Mouse (Mus musculus) limb, embryonic 10.5 days (tissue): ENCODE measurements at regions not wholly inside any gene's neighbourhood (a gene's known extent, or its start where the extent isn't known, plus 50 kb on each side); places are given as distances from the start of the nearest gene placed in this dataset.
"Not testable (repeated sequence)": the region's sequence is repeated elsewhere in the genome, so short reads cannot be mapped to it uniquely, and the experiment has no call there.

Source experiments
- DNase-seq: peaks from one replicate; pipeline ENCODE4 v3.0.0-alpha.2; 2017; ENCODE audit warnings: low spot score
- H3K27ac ChIP-seq: fragments of 300-500 bp; sonication (generic); 2 replicates; pipeline ENCODE4 v1.5.1; 2016; ENCODE audit warnings: mild to moderate bottlenecking
- H3K27me3 ChIP-seq: fragments of 300-500 bp; sonication (generic); 2 replicates; pipeline ENCODE4 v1.6.1; 2016; ENCODE audit warnings: low read depth, mild to moderate bottlenecking; ENCODE audit not compliant: poor library complexity, severe bottlenecking
- H3K36me3 ChIP-seq: fragments of 300-500 bp; sonication (generic); 2 replicates; pipeline ENCODE4 v1.6.1; 2016; ENCODE audit warnings: mild to moderate bottlenecking, moderate library complexity
- H3K4me1 ChIP-seq: fragments of 300-500 bp; sonication (generic); 2 replicates; pipeline ENCODE4 v1.6.1; 2016
- H3K4me3 ChIP-seq: fragments of 300-500 bp; sonication (generic); 2 replicates; pipeline ENCODE4 v1.5.1; 2016; ENCODE audit warnings: mild to moderate bottlenecking, moderate library complexity
- H3K9me3 ChIP-seq: fragments of 300-500 bp; sonication (generic); replicated peaks from 2 replicates; pipeline ENCODE4 v1.6.1; 2016; ENCODE audit warnings: mild to moderate bottlenecking
- WGBS: fragments of 180-500 bp; shearing (Covaris S2); methylation state at CpG from one replicate; pipeline ENCODE4 v1.1.7; 2016; 5-methylcytosine and 5-hydroxymethylcytosine counted together

DNA sequence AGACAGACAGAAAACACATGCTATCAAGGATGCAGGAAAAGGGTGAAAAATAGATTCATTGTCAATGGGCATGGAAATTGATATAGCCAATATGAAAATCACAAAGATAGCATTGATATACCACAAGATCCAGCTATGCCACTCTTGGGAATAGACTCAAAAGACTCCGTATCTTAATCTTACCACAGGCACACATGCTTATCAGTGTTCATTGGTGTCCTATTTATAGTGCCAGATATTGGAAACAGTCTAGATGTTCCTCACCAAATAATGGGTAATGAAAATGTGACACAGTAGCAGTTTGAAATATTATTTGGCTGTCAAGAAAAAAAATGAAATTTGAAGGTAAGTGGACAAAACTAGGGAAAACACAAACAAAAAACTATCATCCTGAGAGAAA is 135.0 kb upstream of the Tet2 start:
- 95% methylated on average over 1 of the region's 1 CpGs for WGBS
- H3K9me3 ChIP-seq, result no peaks in the 10 kb centered on the region
- no peak overlapping the region for H3K4me3 ChIP-seq
- H3K27me3 ChIP-seq, result no peaks in the 10 kb centered on the region
- DNase-seq, result no peak
- no peaks in the 10 kb centered on the region for H3K4me1 ChIP-seq
- no peak overlapping the region for H3K27ac ChIP-seq
- no peaks in the 10 kb centered on the region for H3K36me3 ChIP-seq

DNA sequence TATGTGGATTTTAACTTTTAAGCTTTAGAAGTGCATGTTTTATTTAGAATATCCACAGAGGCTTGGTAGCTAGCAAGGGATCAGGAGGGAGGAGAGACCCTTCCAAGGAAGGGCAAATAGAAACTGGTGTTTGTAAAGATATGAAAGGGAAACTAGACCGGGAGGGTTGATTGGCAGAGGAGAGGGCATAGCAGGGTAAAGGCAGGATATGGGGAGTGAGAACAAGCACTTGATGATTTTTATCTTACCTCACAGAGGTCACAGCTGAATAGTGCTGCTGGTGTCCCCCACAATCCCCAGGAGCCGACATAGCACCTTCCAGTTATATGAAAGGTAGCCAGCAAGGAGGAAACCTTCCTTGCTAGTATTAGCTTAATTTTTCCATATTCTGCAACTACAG is 135.4 kb upstream of the Tet2 start:
- Histone ChIP-seq H3K9me3 (no peaks in the 10 kb centered on the region), H3K27ac (no peak overlapping the region), H3K4me3 (no peak overlapping the region), H3K27me3 (no peaks in the 10 kb centered on the region), H3K36me3 (no peaks in the 10 kb centered on the region), H3K4me1 (no peaks in the 10 kb centered on the region)
- DNase-seq, result no peak
- 83% methylated on average over 2 of the region's 2 CpGs for WGBS

DNA sequence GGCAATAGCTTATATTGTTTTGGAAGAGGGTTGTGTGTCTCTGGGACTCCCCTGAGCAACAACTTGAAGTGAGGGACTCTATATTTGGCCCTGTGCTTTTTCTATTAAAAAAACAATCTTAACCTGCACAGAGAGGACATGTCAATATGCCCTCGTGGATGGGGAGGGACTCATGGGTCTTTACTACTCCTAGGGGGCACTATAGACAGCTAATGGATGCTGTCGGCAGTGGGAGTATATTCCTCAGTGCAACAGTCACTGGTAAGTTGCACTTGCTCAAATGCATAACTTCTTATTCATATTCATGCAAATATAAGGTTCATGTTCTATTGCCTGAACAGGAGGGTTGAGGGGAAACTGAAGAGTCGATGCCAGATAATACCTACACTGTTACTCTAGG is 135.9 kb upstream of the Tet2 start:
- WGBS, result 81% methylated on average over 3 of the region's 3 CpGs
- DNase-seq, result no peak
- H3K27ac ChIP-seq, result no peak overlapping the region

DNA sequence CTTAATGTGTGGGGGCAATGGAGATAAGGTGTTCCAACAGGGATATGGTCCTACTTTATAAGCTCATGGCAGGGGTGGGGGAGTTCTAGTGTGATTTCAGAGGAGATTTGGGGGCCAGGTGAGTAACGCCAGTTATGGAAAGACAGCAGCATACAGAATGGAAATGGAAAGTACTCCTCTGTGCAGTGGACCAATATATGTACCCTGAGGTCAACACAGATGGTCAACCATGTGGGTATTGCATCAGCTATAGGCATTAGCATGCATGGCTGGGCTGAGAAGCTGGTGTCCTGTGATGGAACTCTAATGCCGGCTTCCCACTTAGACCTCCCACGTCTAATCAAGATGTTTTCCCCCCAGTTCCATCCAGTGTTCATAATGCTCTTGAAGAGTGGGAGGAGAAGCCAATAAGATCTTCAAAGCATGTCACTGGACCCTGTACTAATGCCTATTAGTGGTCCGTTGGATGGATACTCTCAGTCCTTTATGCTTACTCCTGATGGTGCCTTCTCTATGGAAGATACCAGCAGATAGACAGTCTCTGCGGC is 139.3 kb upstream of the Tet2 start:
- Histone ChIP-seq H3K36me3 (no peaks in the 10 kb centered on the region), H3K4me3 (no peak overlapping the region), H3K9me3 (no peaks in the 10 kb centered on the region), H3K27ac (no peak overlapping the region), H3K27me3 (no peaks in the 10 kb centered on the region), H3K4me1 (no peaks in the 10 kb centered on the region)
- no peak for DNase-seq
- 90% methylated on average over 5 of the region's 5 CpGs for WGBS

More for the DNA sequence above, 135.9 kb upstream of the Tet2 start:
- H3K4me3 ChIP-seq, result no peak overlapping the region
- H3K36me3 ChIP-seq, result no peaks in the 10 kb centered on the region
- no peaks in the 10 kb centered on the region for H3K4me1 ChIP-seq
- no peaks in the 10 kb centered on the region for H3K27me3 ChIP-seq
- no peaks in the 10 kb centered on the region for H3K9me3 ChIP-seq

DNA sequence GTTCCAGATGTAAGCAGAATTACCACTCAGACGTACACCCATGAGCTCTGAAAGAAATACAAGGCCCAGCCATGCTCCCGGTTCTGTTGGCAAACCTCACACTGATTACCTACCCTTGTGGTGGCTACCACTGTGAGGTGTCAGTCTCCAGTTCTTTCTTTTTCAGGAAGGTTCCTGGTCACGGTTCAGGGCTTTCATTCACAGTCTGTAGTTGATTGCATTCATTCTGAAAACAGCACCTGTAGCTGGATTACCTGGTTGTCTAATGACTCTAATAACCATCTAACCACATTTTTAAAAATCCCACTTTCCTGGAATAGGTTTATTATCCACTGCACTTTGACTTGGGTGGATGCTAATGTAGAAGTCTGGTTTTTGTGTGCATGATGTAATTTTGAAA is 139.8 kb upstream of the Tet2 start:
- H3K27me3 ChIP-seq, result no peaks in the 10 kb centered on the region
- DNase-seq, result no peak
- no peaks in the 10 kb centered on the region for H3K9me3 ChIP-seq
- no peak overlapping the region for H3K4me3 ChIP-seq
- H3K4me1 ChIP-seq, result no peaks in the 10 kb centered on the region
- H3K36me3 ChIP-seq, result no peaks in the 10 kb centered on the region
- H3K27ac ChIP-seq, result no peak overlapping the region
- WGBS, result 84% methylated on average over 3 of the region's 3 CpGs

DNA sequence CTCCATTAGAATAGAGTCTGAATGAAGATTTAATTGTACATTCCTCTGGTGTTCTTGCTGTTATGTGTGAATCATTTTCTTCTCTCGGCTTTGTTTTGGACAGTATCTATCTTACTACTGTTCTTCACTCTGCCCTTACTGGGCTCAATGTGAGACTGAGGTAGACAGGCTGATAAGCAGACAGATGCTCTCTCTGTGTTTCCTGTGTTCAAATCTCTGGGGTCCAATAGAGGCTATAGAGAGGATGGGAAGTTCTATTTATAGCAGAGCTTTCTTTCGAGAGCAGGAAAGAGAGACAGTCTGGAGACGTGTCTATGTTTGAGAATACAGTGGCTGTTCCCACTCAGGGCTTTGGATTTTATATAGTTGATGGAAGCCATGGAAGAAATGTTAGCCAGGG is 140.5 kb upstream of the Tet2 start:
- Histone ChIP-seq H3K36me3 (no peaks in the 10 kb centered on the region), H3K27me3 (no peaks in the 10 kb centered on the region), H3K4me1 (no peaks in the 10 kb centered on the region), H3K27ac (no peak overlapping the region), H3K4me3 (no peak overlapping the region), H3K9me3 (no peaks in the 10 kb centered on the region)
- 84% methylated on average over 3 of the region's 3 CpGs for WGBS
- DNase-seq, result no peak

DNA sequence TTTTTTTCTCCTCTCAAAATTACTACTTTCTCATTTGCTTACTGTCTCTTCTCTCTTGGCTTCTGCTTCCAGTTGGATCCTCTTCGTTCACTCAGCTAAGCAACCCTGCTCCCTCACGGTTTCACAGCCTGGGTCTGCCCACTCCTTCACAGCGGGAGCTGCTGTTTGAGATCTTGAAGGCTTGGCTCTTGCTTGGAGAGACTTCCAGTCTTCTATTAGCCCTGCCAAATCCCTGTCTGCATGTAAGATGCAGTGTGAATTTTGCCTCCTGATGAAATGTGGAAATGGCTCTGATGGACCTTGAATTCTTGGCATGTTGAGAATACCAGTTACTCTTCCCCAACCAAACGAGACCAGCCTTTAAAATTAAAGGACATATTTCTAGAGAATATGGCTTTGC is 149.1 kb upstream of the Tet2 start:
- DNase-seq, result no peak
- Histone ChIP-seq H3K4me3 (no peak overlapping the region), H3K9me3 (no peaks in the 10 kb centered on the region), H3K4me1 (no peaks in the 10 kb centered on the region), H3K27me3 (no peaks in the 10 kb centered on the region), H3K36me3 (no peaks in the 10 kb centered on the region), H3K27ac (no peak overlapping the region)
- WGBS, result 49% methylated on average over 4 of the region's 4 CpGs

DNA sequence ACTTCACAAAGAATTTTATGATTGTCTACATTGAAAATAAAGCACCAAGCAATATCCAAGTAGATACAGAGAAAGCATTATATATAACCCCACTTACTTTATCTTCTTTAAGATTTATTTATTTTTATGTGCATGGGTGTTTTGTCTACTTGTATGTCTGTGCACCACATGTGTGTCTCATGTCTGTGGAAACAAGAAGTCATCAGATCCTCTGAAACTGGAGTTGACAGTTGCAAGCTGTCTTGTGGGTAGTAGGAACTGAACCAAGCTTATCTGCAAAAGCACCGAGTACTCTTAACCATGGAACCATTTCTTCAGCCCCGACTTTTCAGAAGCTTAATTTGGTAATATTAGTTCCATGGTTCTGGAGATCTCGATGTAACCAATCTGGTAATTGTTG is 151.2 kb upstream of the Tet2 start:
- no peak overlapping the region for H3K27ac ChIP-seq
- H3K4me3 ChIP-seq, result no peak overlapping the region
- H3K9me3 ChIP-seq, result no peaks in the 10 kb centered on the region
- DNase-seq, result no peak
- H3K4me1 ChIP-seq, result no peaks in the 10 kb centered on the region
- H3K36me3 ChIP-seq, result no peaks in the 10 kb centered on the region
- 94% methylated on average over 3 of the region's 3 CpGs for WGBS
- no peaks in the 10 kb centered on the region for H3K27me3 ChIP-seq

DNA sequence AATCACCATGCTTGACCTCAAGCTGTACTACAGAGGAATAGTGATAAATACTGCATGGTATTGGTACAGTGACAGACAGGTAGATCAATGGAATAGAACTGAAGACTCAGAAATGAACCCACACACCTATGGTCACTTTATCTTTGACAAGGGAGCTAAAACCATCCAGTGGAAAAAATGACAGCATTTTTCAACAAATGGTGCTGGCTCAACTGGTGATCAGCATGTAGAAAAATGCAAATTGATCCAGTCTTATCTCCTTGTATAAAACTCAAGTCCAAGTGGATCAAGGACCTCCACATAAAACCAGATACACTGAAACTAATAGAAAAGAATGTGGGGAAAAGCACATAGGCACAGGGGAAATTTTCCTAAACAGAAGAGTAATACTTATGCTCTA is 159.9 kb upstream of the Tet2 start:
- H3K4me3 ChIP-seq, H3K27ac ChIP-seq, DNase-seq, H3K36me3 ChIP-seq, H3K27me3 ChIP-seq, H3K4me1 ChIP-seq, H3K9me3 ChIP-seq: not testable (repeated sequence)

DNA sequence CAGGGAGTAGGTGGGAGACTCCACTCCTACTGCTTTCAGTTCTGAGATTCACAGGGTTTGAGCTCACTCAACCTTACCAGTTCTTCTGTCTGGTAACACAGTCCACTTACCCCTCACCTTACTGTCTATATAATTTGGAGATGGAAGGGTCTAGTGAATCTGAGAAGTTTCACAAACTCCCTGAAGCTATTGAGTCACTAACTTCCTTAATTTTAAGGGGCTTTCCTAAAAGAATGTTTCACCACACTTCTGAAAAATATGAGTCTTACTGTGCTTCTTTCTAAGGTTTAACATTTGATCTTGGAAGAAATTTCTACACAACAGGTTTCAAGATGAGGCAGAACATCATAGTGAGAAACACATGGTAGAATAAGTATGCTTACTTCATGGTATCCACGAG is 166.6 kb upstream of the Tet2 start:
- H3K4me1 ChIP-seq, result no peaks in the 10 kb centered on the region
- no peaks in the 10 kb centered on the region for H3K27me3 ChIP-seq
- DNase-seq, result no peak
- no peak overlapping the region for H3K27ac ChIP-seq
- H3K9me3 ChIP-seq, result no peaks in the 10 kb centered on the region
- H3K36me3 ChIP-seq, result no peaks in the 10 kb centered on the region
- no peak overlapping the region for H3K4me3 ChIP-seq
- WGBS, result 74% methylated on average over 1 of the region's 1 CpGs

DNA sequence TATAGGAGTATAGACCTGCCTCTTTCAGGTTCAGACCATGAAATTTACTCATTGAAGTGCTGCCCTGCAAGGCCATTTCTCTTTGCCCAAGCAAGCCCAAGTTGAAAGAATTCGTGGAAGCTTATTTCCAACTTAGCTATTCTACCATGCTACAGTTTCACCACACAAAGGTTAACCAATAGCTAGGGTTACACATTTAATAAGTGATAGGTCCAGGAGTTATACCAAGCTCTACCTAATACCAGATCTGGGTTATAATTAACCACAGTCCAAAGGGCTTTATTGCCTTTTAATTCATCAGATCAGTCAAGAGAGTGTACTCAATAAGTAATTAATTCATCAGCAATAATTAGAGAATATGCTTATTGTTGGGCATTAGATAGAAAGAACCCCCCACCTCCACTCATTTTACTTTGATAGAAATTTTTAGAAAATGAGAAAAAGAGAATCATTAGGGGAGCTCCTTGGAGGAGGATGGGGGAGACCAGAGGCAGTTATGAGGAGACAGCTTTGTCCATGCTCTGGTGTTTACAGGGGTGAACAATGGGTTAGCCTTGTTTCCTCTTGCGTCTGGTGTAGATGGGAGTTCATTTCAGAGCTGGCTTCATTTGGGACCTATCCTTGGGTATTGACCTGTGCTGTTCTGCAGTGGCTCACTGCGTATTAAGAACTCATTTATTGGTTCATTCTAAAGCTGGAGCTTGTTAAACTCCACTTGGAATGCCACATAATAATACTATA is 177.8 kb upstream of the Tet2 start:
- 91% methylated on average over 3 of the region's 3 CpGs for WGBS
- Histone ChIP-seq H3K4me3 (no peak overlapping the region), H3K27ac (no peak overlapping the region), H3K4me1 (no peaks in the 10 kb centered on the region), H3K36me3 (no peaks in the 10 kb centered on the region), H3K9me3 (no peaks in the 10 kb centered on the region), H3K27me3 (no peaks in the 10 kb centered on the region)
- DNase-seq, result no peak

DNA sequence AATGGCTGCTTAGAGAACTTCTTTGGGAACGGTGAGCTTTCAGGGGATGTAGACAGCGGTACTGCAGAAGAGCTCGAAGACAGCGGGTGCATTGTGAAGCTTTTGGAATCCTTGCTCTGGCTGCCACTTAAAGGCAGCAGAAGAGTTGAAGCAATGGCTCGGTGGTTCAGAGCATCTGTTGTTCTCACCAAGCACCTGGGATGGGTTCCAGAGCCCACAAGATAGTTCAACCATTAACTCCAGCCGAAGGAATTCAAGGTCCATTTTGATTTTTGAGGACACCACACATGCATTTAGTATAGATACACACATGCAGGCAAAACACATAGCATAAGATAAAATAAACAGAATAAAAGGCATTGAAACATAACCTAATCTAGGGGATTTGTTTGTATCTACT is 181.9 kb upstream of the Tet2 start:
- Histone ChIP-seq H3K9me3 (no peaks in the 10 kb centered on the region), H3K4me3 (no peak overlapping the region), H3K36me3 (no peaks in the 10 kb centered on the region), H3K4me1 (no peaks in the 10 kb centered on the region), H3K27ac (no peak overlapping the region), H3K27me3 (no peaks in the 10 kb centered on the region)
- DNase-seq, result no peak
- 94% methylated on average over 6 of the region's 6 CpGs for WGBS

DNA sequence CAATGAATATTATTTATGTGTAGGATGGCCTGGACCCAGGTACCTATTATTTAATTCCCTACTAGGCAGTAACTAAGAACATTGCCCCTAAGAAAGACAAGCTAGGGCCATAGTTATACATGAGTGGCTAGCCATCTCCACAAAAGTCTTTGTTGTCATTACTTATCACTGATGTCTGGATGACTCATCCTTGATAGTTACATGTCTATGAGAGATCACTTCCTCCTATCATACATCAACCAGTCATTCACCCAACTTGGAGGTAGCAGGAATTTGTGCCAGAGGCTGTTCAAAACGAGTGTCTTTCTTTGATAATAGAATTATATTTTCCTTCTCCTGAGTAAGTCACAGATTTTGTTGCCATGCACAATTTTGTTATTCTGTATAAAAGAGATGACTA is 190.7 kb upstream of the Tet2 start:
- no peak for DNase-seq
- 83% methylated on average over 1 of the region's 1 CpGs for WGBS
- Histone ChIP-seq H3K9me3 (no peaks in the 10 kb centered on the region), H3K4me3 (no peak overlapping the region), H3K27ac (no peak overlapping the region), H3K36me3 (no peaks in the 10 kb centered on the region), H3K4me1 (no peaks in the 10 kb centered on the region), H3K27me3 (no peaks in the 10 kb centered on the region)

DNA sequence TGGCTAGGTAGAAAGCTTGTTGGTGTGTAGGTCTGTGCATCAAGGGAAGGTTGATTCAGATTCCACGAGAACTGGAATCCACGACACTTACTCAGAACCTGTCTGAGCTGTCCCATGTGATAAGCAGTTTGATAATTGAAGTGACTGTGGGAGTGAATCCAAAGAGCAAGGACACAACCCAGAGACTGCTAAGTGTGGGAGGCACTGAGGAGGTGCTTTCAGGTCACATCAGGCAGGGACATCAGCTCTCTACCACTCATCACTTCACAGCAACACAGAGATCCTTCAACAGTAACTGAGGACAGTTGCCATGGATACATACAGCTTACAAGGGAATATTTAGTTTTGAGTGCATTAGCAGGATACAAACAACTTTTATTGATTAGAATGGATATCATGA is 194.0 kb upstream of the Tet2 start:
- H3K27me3 ChIP-seq, result no peaks in the 10 kb centered on the region
- no peaks in the 10 kb centered on the region for H3K9me3 ChIP-seq
- no peak overlapping the region for H3K27ac ChIP-seq
- 87% methylated on average over 2 of the region's 2 CpGs for WGBS
- no peak for DNase-seq
- no peaks in the 10 kb centered on the region for H3K36me3 ChIP-seq
- no peaks in the 10 kb centered on the region for H3K4me1 ChIP-seq
- no peak overlapping the region for H3K4me3 ChIP-seq
